Mouse (Mus musculus) thymus, adult 2 months (tissue): Measurements from ENCODE around the gene Hrct1. TPM values are rescaled to one million over a fixed set of nuclear protein-coding genes. Genes with fewer than 3 reads are reported as not detected.
A peak's percentile ranks its signal among the peaks of the same experiment; 100 is the strongest.

Experiments
- DNase-seq: peaks from one replicate; pipeline ENCODE4 v3.0.0; 2021
- H3K27ac ChIP-seq: fragments of 200-500 bp; 2 replicates; pipeline ENCODE4 v1.5.1; 2012; ENCODE audit warnings: low read length, control low read depth; ENCODE audit not compliant: control insufficient read depth, insufficient read depth
- H3K27me3 ChIP-seq: fragments of 200-500 bp; 2 replicates; pipeline ENCODE4 v1.6.1; 2012; ENCODE audit warnings: mild to moderate bottlenecking, low read length, moderate library complexity, mixed read lengths; ENCODE audit not compliant: control insufficient read depth, insufficient read depth
- H3K36me3 ChIP-seq: fragments of 200-500 bp; 2 replicates; pipeline ENCODE4 v1.6.1; 2012; ENCODE audit warnings: mild to moderate bottlenecking, low read length, moderate library complexity; ENCODE audit not compliant: control insufficient read depth, insufficient read depth
- H3K4me1 ChIP-seq: fragments of 200-500 bp; replicated peaks from 2 replicates; pipeline ENCODE4 v1.6.1; 2012; ENCODE audit warnings: low read length; ENCODE audit not compliant: control insufficient read depth, insufficient read depth
- H3K4me3 ChIP-seq: fragments of 200-500 bp; 2 replicates; pipeline ENCODE4 v1.5.1; 2012; ENCODE audit warnings: mild to moderate bottlenecking, low read length, control low read depth, moderate library complexity; ENCODE audit not compliant: control insufficient read depth, insufficient read depth
- CTCF ChIP-seq: fragments of 200-500 bp; IDR thresholded peaks from 2 replicates; pipeline ENCODE4 v1.5.1; 2012; ENCODE audit warnings: mild to moderate bottlenecking, control low read depth, low read length, moderate library complexity, borderline replicate concordance; ENCODE audit not compliant: control insufficient read depth, poor library complexity, insufficient read depth; ENCODE audit errors: extremely low read depth
- POLR2A ChIP-seq: fragments of 200-500 bp; IDR thresholded peaks from 2 replicates; pipeline ENCODE4 v1.6.1; 2012; ENCODE audit warnings: mild to moderate bottlenecking, low read length, control low read depth, moderate library complexity; ENCODE audit not compliant: control insufficient read depth, poor library complexity, insufficient read depth; ENCODE audit errors: extremely low read depth
- WGBS: fragments of 180-500 bp; shearing (Covaris S2); methylation state at CpG from one replicate; pipeline ENCODE4 v1.1.7; 2018; 5-methylcytosine and 5-hydroxymethylcytosine counted together
- polyA plus RNA-seq: library from polyadenylated mRNA; depleted of rRNA; stranded (reverse); fragments of >200 nt; gene quantifications from 2 replicates; pipeline ENCODE4 v1.2.3, GENCODE M21; 2012

Gene Hrct1
- polyA plus RNA-seq, 1 experiment, result 1.8 TPM

- Histone ChIP-seq H3K27me3 (no peaks in the 10 kb centered on the region), H3K4me3 (no peak overlapping the region), H3K36me3 (no peaks in the 10 kb centered on the region), H3K27ac (no peak overlapping the region), H3K4me1 (no peaks in the 10 kb centered on the region)
- TF ChIP-seq CTCF (no peak), POLR2A (no peak)
- WGBS, result 86% methylated on average over 1 of the region's 1 CpGs
- DNase-seq, result no peak
Observed at GRCm38 (mm10) chr4:43743099-43743498, 16.1 kb downstream of the Hrct1 start.

DNA sequence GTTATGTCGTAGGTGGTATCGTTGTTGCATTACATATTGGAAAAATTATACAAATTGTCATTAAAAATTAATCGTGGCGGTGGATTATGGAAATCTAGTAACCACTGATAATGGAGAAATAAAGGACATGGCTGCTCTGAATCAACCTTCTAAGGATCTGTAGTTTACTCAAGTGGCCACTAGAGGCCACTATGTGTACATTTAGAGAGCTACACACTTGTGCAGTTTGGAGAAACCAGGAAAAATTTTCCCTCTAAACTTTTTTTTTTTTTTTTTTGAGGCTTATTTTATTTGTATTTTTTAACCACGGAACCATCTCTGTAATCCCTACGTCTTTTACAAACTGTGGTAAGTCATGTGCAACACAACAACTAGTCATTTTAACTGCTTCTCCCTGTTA, 18.2 kb downstream of the Hrct1 start:
- no peak for DNase-seq
- TF ChIP-seq CTCF, result no peak
- no peak for TF ChIP-seq POLR2A
- H3K4me1 ChIP-seq, result no peaks in the 10 kb centered on the region
- no peak overlapping the region for H3K4me3 ChIP-seq
- H3K36me3 ChIP-seq, result no peaks in the 10 kb centered on the region
- 18% methylated on average over 6 of the region's 6 CpGs for whole genome bisulfite sequencing
- no peak overlapping the region for H3K27ac ChIP-seq
- no peaks in the 10 kb centered on the region for H3K27me3 ChIP-seq

DNA sequence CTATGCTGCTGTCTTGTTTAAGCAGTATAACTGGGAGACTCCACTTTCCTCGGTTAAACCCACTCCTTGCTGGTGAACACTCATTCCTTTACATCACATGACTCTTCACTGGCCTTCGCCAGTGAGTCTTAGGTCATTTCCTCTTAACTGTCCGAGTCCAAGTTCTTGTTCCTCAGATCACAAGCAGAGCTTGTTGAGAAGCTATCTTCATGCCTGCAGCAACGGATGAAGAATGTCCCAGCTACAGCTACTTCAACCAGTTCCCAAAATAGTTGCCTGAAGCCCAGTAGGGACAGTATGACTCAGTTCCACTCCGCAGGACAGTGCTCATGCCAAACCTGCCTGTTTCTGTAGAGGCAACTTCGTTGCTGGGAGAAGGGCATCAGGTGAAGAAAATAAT, 30.2 kb downstream of the Hrct1 start:
- DNase-seq, result no peak
- no peak for TF ChIP-seq POLR2A
- no peak for TF ChIP-seq CTCF
- Histone ChIP-seq H3K4me1 (no peaks in the 10 kb centered on the region), H3K27me3 (no peaks in the 10 kb centered on the region), H3K27ac (no peak overlapping the region), H3K4me3 (no peak overlapping the region), H3K36me3 (no peaks in the 10 kb centered on the region)
- WGBS, result 36% methylated on average over 6 of the region's 6 CpGs

GRCm38 (mm10) chr4:43759571-43760418, 32.8 kb downstream of the Hrct1 start:
- no peak for DNase-seq
- Histone ChIP-seq H3K27ac (no peak overlapping the region), H3K4me1 (no peaks in the 10 kb centered on the region), H3K4me3 (no peak overlapping the region), H3K27me3 (no peaks in the 10 kb centered on the region), H3K36me3 (no peaks in the 10 kb centered on the region)
- WGBS, result 85% methylated on average over 21 of the region's 21 CpGs
- TF ChIP-seq POLR2A (no peak), CTCF (no peak)

DNA sequence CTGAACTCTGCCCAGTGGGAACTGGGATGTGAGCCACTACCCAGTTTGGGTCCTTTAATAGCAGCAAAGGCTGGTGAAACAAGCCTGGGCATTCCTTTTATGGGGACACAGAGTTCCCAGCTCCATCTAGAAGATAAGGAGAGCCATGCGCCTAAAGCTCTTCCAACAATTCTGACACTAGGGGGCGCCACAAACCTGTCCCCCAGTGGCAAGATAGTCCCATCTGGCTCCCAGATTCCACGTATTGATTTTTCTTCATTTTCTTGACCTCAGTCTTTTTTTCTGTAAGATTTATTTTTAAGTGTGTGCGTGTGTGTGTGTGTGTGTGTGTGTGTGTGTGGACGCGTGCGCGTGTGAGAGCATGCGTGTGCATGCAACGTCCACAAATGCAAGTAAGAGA, 33.5 kb downstream of the Hrct1 start:
- Histone ChIP-seq H3K36me3 (no peaks in the 10 kb centered on the region), H3K4me3 (no peak overlapping the region), H3K4me1 (no peaks in the 10 kb centered on the region), H3K27me3 (no peaks in the 10 kb centered on the region), H3K27ac (no peak overlapping the region)
- peak; percentile 18 for DNase-seq
- TF ChIP-seq POLR2A (no peak), CTCF (no peak)
- WGBS, result 76% methylated on average over 10 of the region's 10 CpGs

DNA sequence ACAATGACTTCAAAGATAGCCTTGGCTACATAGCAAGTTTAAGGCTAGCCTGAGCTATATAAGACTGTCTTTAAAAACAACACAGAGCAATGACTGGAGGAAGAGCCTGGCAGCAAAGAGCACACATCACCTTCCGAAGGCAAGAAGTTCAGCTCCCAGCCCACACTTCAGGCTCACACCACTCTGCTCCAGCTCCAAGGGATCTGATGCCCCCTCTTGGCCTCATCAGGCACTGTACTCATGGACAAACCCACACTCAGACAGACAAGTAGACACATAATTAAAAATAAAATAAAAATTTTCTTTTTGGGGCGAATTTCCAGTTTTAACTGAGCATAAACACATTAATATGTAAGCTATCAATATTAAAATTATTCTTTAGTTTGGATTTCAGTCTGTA, 34.3 kb downstream of the Hrct1 start:
- H3K36me3 ChIP-seq, result no peaks in the 10 kb centered on the region
- H3K27me3 ChIP-seq, result no peaks in the 10 kb centered on the region
- H3K4me1 ChIP-seq, result no peaks in the 10 kb centered on the region
- no peak overlapping the region for H3K4me3 ChIP-seq
- H3K27ac ChIP-seq, result no peak overlapping the region
- TF ChIP-seq POLR2A, result no peak
- no peak for TF ChIP-seq CTCF
- 79% methylated on average over 2 of the region's 2 CpGs for WGBS
- no peak for DNase-seq
